In genomic region chr14:25488097-25488613, GRCm38 (mm10) we compare ENCODE assay signal across 8 mouse cellular contexts. TPM values are rescaled to one million over a fixed set of nuclear protein-coding genes. Genes with fewer than 3 reads are reported as not detected.
DNase-seq lines count a peak whose midpoint lies in the region; ATAC-seq and TF ChIP-seq lines count a peak whose summit lies in the region.

No protein-coding gene starts in this region.

- 0 out of 2 replicates have a peak overlapping the region, but pooled peaks have one; percentile 13 for H3K9ac ChIP-seq in hindbrain, embryonic 15.5 days
- no peak overlapping the region for H3K9ac ChIP-seq in hindbrain, embryonic 14.5 days
- H3K9ac ChIP-seq in midbrain, postnatal 0 days (replicated peaks; ENCODE audit: low read length, poor library complexity, severe bottlenecking): no peak overlapping the region

- no peak for DNase-seq in hindbrain, embryonic 14.5 days (ENCODE audit: low spot score)
- DNase-seq in heart, embryonic 10.5 days (ENCODE audit: low spot score): peak; percentile 85
- DNase-seq in limb, embryonic 10.5 days (ENCODE audit: low spot score): no peak
- DNase-seq in midbrain, postnatal 0 days (ENCODE audit: low spot score): no peak
- no peak for DNase-seq in urinary bladder, postnatal 14 days (ENCODE audit: low spot score)

- ATAC-seq in hindbrain, embryonic 15.5 days (ENCODE audit: low FRiP score, low read depth): no peak
- ATAC-seq in hindbrain, embryonic 14.5 days (ENCODE audit: low FRiP score): no peak
- ATAC-seq in midbrain, postnatal 0 days (ENCODE audit: low FRiP score): no peak
- ATAC-seq in erythroblast, adult 5-6 weeks (replicated peaks; ENCODE audit: low FRiP score, poor library complexity, severe bottlenecking): no peak

- no peaks in the 10 kb centered on the region for H3K9me3 ChIP-seq in hindbrain, embryonic 15.5 days
- H3K9me3 ChIP-seq in hindbrain, embryonic 14.5 days (ENCODE audit: control insufficient read depth, low read length): no peaks in the 10 kb centered on the region
- H3K9me3 ChIP-seq in heart, embryonic 10.5 days: no peaks in the 10 kb centered on the region
- no peaks in the 10 kb centered on the region for H3K9me3 ChIP-seq in limb, embryonic 10.5 days (replicated peaks)
- no peaks in the 10 kb centered on the region for H3K9me3 ChIP-seq in midbrain, postnatal 0 days (ENCODE audit: low read length)

- WGBS in hindbrain, embryonic 15.5 days: 71% methylated on average over 6 of the region's 6 CpGs
- WGBS in hindbrain, embryonic 14.5 days: 75% methylated on average over 6 of the region's 6 CpGs
- 42% methylated on average over 6 of the region's 6 CpGs for WGBS in heart, embryonic 10.5 days
- WGBS in limb, embryonic 10.5 days: 71% methylated on average over 6 of the region's 6 CpGs
- 67% methylated on average over 6 of the region's 6 CpGs for WGBS in midbrain, postnatal 0 days

- no peak overlapping the region for H3K4me3 ChIP-seq in hindbrain, embryonic 15.5 days
- no peak overlapping the region for H3K4me3 ChIP-seq in hindbrain, embryonic 14.5 days (replicated peaks; ENCODE audit: low read length)
- H3K4me3 ChIP-seq in brown adipose tissue, adult 24 weeks (ENCODE audit: insufficient read depth, low read depth, low read length): no peak overlapping the region
- H3K4me3 ChIP-seq in heart, embryonic 10.5 days: no peak overlapping the region
- H3K4me3 ChIP-seq in limb, embryonic 10.5 days: no peak overlapping the region
- H3K4me3 ChIP-seq in midbrain, postnatal 0 days (ENCODE audit: low read depth, low read length): no peak overlapping the region

- no peak for TF ChIP-seq CTCF in midbrain, postnatal 0 days (IDR thresholded peaks at IDR 0.05)

- H3K36me3 ChIP-seq in hindbrain, embryonic 15.5 days: no peaks in the 10 kb centered on the region
- H3K36me3 ChIP-seq in hindbrain, embryonic 14.5 days (replicated peaks; ENCODE audit: control insufficient read depth, insufficient read depth): no peaks in the 10 kb centered on the region
- no peaks in the 10 kb centered on the region for H3K36me3 ChIP-seq in heart, embryonic 10.5 days
- peaks cover 2% of the 10 kb centered on the region; the same call in 1 of the 2 replicates for H3K36me3 ChIP-seq in limb, embryonic 10.5 days
- no peaks in the 10 kb centered on the region for H3K36me3 ChIP-seq in midbrain, postnatal 0 days (ENCODE audit: insufficient read depth, low read length)

- no peaks in the 10 kb centered on the region for H3K27me3 ChIP-seq in hindbrain, embryonic 15.5 days
- no peaks in the 10 kb centered on the region for H3K27me3 ChIP-seq in hindbrain, embryonic 14.5 days (ENCODE audit: control insufficient read depth, insufficient read depth, low read length)
- H3K27me3 ChIP-seq in heart, embryonic 10.5 days (ENCODE audit: insufficient read depth, poor library complexity, severe bottlenecking): no peaks in the 10 kb centered on the region
- no peaks in the 10 kb centered on the region for H3K27me3 ChIP-seq in limb, embryonic 10.5 days (ENCODE audit: low read depth, poor library complexity, severe bottlenecking)
- H3K27me3 ChIP-seq in midbrain, postnatal 0 days (ENCODE audit: insufficient read depth, low read length): no peaks in the 10 kb centered on the region

- peaks cover 93% of the 10 kb centered on the region for H3K4me1 ChIP-seq in hindbrain, embryonic 15.5 days (replicated peaks)
- peaks cover 80% of the 10 kb centered on the region for H3K4me1 ChIP-seq in hindbrain, embryonic 14.5 days (replicated peaks; ENCODE audit: control insufficient read depth, insufficient read depth, low read length)
- peaks cover 88% of the 10 kb centered on the region for H3K4me1 ChIP-seq in brown adipose tissue, adult 24 weeks (ENCODE audit: control insufficient read depth, insufficient read depth, insufficient read length, low read length)
- H3K4me1 ChIP-seq in heart, embryonic 10.5 days: peaks cover 100% of the 10 kb centered on the region
- H3K4me1 ChIP-seq in limb, embryonic 10.5 days: peaks cover 97% of the 10 kb centered on the region
- peaks cover 22% of the 10 kb centered on the region for H3K4me1 ChIP-seq in midbrain, postnatal 0 days (ENCODE audit: insufficient read depth, low read length)

- H3K4me2 ChIP-seq in hindbrain, embryonic 15.5 days: no peak overlapping the region
- H3K4me2 ChIP-seq in hindbrain, embryonic 14.5 days (replicated peaks): no peak overlapping the region
- H3K4me2 ChIP-seq in midbrain, postnatal 0 days (ENCODE audit: low read depth, low read length, poor library complexity, severe bottlenecking): no peak overlapping the region

- peak overlapping the region; percentile 31; the same call in 1 of the 2 replicates for H3K27ac ChIP-seq in hindbrain, embryonic 15.5 days (replicated peaks)
- no peak overlapping the region for H3K27ac ChIP-seq in hindbrain, embryonic 14.5 days
- peak overlapping the region; percentile 69 for H3K27ac ChIP-seq in brown adipose tissue, adult 24 weeks (replicated peaks; ENCODE audit: low read depth, low read length)
- peak overlapping the region; percentile 86 for H3K27ac ChIP-seq in heart, embryonic 10.5 days
- H3K27ac ChIP-seq in limb, embryonic 10.5 days: 0 out of 2 replicates have a peak overlapping the region, but pooled peaks have one; percentile 6
- peak overlapping the region; percentile 20; the same call in 1 of the 2 replicates for H3K27ac ChIP-seq in midbrain, postnatal 0 days (ENCODE audit: low read depth, low read length)

RNA-seq across cellular contexts. Expression of gene Zmiz1, which starts 29.2 kb away (rescaled TPM):
- 70.9 and 72.6 TPM in 2 replicates for polyA plus RNA-seq in hindbrain, embryonic 15.5 days (2015; fragmentation: Nextera tagmentation; extraction: Ambion mirVana)
- 70.0 and 70.6 TPM in 2 replicates for polyA plus RNA-seq in hindbrain, embryonic 14.5 days (2014; fragmentation: Nextera tagmentation; extraction: Ambion mirVana)
- 15.0 and 17.0 TPM in 2 replicates for polyA plus RNA-seq in brown adipose tissue, adult 24 weeks (2012; ENCODE audit: insufficient read depth, insufficient read length, missing spikeins)
- 38.1 and 45.8 TPM in 2 replicates for polyA plus RNA-seq in heart, embryonic 10.5 days (2016; fragmentation: Nextera tagmentation; extraction: Ambion mirVana)
- 43.8 and 55.5 TPM in 2 replicates for polyA plus RNA-seq in limb, embryonic 10.5 days (2016; fragmentation: Nextera tagmentation; extraction: Ambion mirVana)
- 130 and 134 TPM in 2 replicates for total RNA-seq in midbrain, postnatal 0 days (2014; rRNA removed)
- 44.0 and 51.7 TPM in 2 replicates for polyA plus RNA-seq in midbrain, postnatal 0 days (2015; fragmentation: Nextera tagmentation; extraction: Ambion mirVana)
- 20.6 and 25.3 TPM in 2 replicates for total RNA-seq in erythroblast, adult 5-6 weeks (2015; ENCODE audit: low replicate concordance)
- total RNA-seq in erythroblast, adult 5-6 weeks (2017; ENCODE audit: low replicate concordance): 1.4 and 12.3 TPM in 2 replicates
